In genomic region chr3:141051685-141052084, GRCm38 (mm10) we compare ENCODE assay signal across 10 mouse cellular contexts.
"Had no signal": no experiment of that assay in that cellular context is flagged by ENCODE, and none has a peak within 500 bp of the region (broad histone marks: within the 10 kb centered on the region; RNA-seq: fewer than 3 reads in every experiment).

No protein-coding gene starts in this region.

- DNase-seq: kidney, postnatal 25 days; layer of hippocampus, adult 9-11 months; liver, embryonic 13.5 days; lung, adult 2 months; lung, postnatal 14 days; lung, postnatal 4 days; right cerebral cortex, postnatal 25 days; thymus, adult 2 months; thymus, postnatal 14 days; thymus, postnatal 4 days had no signal
